Mouse (Mus musculus): ENCODE results near the gene Ammecr1.

The Ammecr1 gene

GRCm38 (mm10) chrX:142813146-142813545 lies 153.4 kb downstream of the Ammecr1 start:
- H3K9me3 ChIP-seq (ENCODE audit: low read length) = no peaks in the 10 kb centered on the region
- no peak overlapping the region for H3K4me3 ChIP-seq (replicated peaks; ENCODE audit: low read length)
- H3K27me3 ChIP-seq (ENCODE audit: insufficient read depth, low read length) = no peaks in the 10 kb centered on the region
- TF ChIP-seq CTCF (conservative IDR thresholded peaks at IDR 0.05; ENCODE audit: low read length) (peak; percentile 26), POU5F1 (IDR thresholded peaks at IDR 0.05; ENCODE audit: borderline replicate concordance, low read length) (no peak), NANOG (IDR thresholded peaks at IDR 0.05; ENCODE audit: borderline replicate concordance, low read length) (no peak)
- H3K36me3 ChIP-seq (ENCODE audit: insufficient read depth, low read length) = no peaks in the 10 kb centered on the region
- 0 out of 2 replicates have a peak, but pooled peaks cover 4% of the 10 kb centered on the region for H3K4me1 ChIP-seq (replicated peaks; ENCODE audit: low read depth, low read length)

- no peaks in the 10 kb centered on the region for H3K9me3 ChIP-seq (ENCODE audit: low read length)
- no peaks in the 10 kb centered on the region for H3K27me3 ChIP-seq (ENCODE audit: insufficient read depth, low read length)
- H3K4me3 ChIP-seq (replicated peaks; ENCODE audit: low read length) = no peak overlapping the region
- no peaks in the 10 kb centered on the region; the same call in 1 of the 2 replicates for H3K4me1 ChIP-seq (replicated peaks; ENCODE audit: low read depth, low read length)
- no peak for TF ChIP-seq POU5F1 (IDR thresholded peaks at IDR 0.05; ENCODE audit: borderline replicate concordance, low read length)
- TF ChIP-seq CTCF (conservative IDR thresholded peaks at IDR 0.05; ENCODE audit: low read length) = peak; percentile 28; the same call in 1 of the 2 replicates
- TF ChIP-seq NANOG (IDR thresholded peaks at IDR 0.05; ENCODE audit: borderline replicate concordance, low read length) = no peak
- H3K36me3 ChIP-seq (ENCODE audit: insufficient read depth, low read length) = no peaks in the 10 kb centered on the region
These were observed 158.1 kb downstream of the Ammecr1 start for GRCm38 (mm10) chrX:142808411-142808810.

DNA sequence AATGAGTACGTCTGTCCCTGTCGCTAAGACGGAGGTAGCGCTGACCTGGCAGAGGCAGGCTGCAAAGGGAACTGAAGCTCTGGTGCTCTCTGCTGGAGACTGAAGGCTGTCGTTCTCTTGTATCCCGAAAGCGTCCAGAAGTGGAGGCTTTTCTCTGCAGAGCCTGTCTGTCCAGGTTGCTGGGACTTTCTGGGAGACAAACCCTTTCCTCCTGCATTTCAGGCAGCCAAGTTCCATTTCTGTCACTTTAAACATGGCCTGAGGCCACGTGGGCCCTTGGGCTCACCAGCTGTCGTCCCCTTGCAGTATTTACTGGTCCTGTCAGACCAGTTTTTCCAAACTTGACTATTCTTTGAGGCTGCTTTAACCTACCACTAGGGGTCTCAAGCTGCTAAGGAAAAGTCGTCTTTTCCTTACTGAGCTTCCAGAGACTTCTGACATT lies 159.9 kb downstream of the Ammecr1 start:
- Histone ChIP-seq H3K9me3 (ENCODE audit: low read length) (no peaks in the 10 kb centered on the region), H3K4me3 (replicated peaks; ENCODE audit: low read length) (0 out of 2 replicates have a peak overlapping the region, but pooled peaks have one; percentile 4), H3K36me3 (ENCODE audit: insufficient read depth, low read length) (no peaks in the 10 kb centered on the region), H3K4me1 (replicated peaks; ENCODE audit: low read depth, low read length) (no peaks in the 10 kb centered on the region; the same call in 1 of the 2 replicates), H3K27me3 (ENCODE audit: insufficient read depth, low read length) (no peaks in the 10 kb centered on the region)
- peak; percentile 26 for TF ChIP-seq CTCF (conservative IDR thresholded peaks at IDR 0.05; ENCODE audit: low read length)
- no peak for TF ChIP-seq NANOG (IDR thresholded peaks at IDR 0.05; ENCODE audit: borderline replicate concordance, low read length)

DNA sequence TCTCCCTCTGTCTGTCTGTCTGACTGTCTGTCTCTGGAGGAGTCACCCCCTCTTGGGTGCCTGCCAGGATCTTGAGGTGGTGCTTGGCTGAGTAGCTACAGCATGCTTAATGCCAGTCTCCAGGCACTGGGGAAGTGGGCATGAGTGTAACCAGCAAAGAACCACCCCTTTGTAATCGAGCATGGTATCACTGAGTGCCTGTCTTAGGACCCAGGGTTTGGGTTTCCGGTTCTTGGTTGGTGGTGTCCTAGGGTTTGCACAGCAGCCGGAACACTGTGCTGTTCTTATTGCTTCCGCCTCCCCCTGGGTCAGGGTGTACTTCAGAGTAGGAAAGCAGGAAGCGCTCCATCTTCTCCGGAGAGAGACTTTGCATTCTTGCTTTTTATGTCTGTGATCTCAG lies 160.4 kb downstream of the Ammecr1 start:
- Histone ChIP-seq H3K4me3 (replicated peaks; ENCODE audit: low read length) (0 out of 2 replicates have a peak overlapping the region, but pooled peaks have one; percentile 4), H3K9me3 (ENCODE audit: low read length) (no peaks in the 10 kb centered on the region), H3K27me3 (ENCODE audit: insufficient read depth, low read length) (no peaks in the 10 kb centered on the region), H3K4me1 (replicated peaks; ENCODE audit: low read depth, low read length) (no peaks in the 10 kb centered on the region; the same call in 1 of the 2 replicates), H3K36me3 (ENCODE audit: insufficient read depth, low read length) (no peaks in the 10 kb centered on the region)
- TF ChIP-seq CTCF (conservative IDR thresholded peaks at IDR 0.05; ENCODE audit: low read length) (no peak), NANOG (IDR thresholded peaks at IDR 0.05; ENCODE audit: borderline replicate concordance, low read length) (no peak), POU5F1 (IDR thresholded peaks at IDR 0.05; ENCODE audit: borderline replicate concordance, low read length) (no peak)

- Histone ChIP-seq H3K36me3 (ENCODE audit: insufficient read depth, low read length) (no peaks in the 10 kb centered on the region), H3K4me1 (replicated peaks; ENCODE audit: low read depth, low read length) (no peaks in the 10 kb centered on the region; the same call in 1 of the 2 replicates), H3K9me3 (ENCODE audit: low read length) (no peaks in the 10 kb centered on the region), H3K4me3 (replicated peaks; ENCODE audit: low read length) (no peak overlapping the region), H3K27me3 (ENCODE audit: insufficient read depth, low read length) (no peaks in the 10 kb centered on the region)
- TF ChIP-seq POU5F1 (IDR thresholded peaks at IDR 0.05; ENCODE audit: borderline replicate concordance, low read length) = no peak
These were observed 161.9 kb downstream of the Ammecr1 start for GRCm38 (mm10) chrX:142804596-142804995.

Measured in E14TG2a.4 (cell line).